In the genomic region with DNA sequence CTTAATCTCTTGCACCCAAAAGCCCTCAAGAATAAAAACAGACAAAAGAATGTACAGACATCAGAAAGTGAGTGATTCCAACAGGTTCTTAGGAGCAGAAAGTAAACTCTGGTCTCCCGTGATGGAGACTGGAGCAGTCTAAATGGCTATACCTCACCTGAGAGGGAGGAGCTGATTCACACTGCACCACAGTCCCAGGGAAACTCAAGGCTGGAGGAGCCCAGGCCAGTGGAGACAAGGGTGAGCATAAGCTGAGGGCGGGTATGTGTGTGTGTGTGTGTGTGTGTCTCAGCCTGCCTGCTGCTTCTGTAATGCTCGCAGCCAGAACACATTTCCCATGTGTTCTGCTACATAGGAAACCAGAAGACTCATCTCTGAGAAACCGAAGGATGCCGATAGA, we compare ENCODE assay signal across 17 mouse cellular contexts.
"Had no signal": no experiment of that assay in that cellular context is flagged by ENCODE, and none has a peak within 500 bp of the region (broad histone marks: within the 10 kb centered on the region; RNA-seq: fewer than 3 reads in every experiment).

No protein-coding gene starts in this region.

- ATAC-seq: liver, postnatal 0 days; lung, postnatal 0 days; midbrain, embryonic 13.5 days had no signal

- H3K4me2 ChIP-seq: liver, embryonic 15.5 days; lung, embryonic 15.5 days; midbrain, embryonic 11.5 days; midbrain, embryonic 13.5 days; neural tube, embryonic 12.5 days; stomach, embryonic 15.5 days had no signal

- DNase-seq: liver, postnatal 0 days; lung, adult 2 months; lung, postnatal 14 days; lung, postnatal 36 days; right cerebral cortex, postnatal 14 days; thymus, adult 2 months; thymus, postnatal 25 days; thymus, postnatal 4 days had no signal

- H3K4me1 ChIP-seq: liver, embryonic 15.5 days; lung, embryonic 15.5 days; midbrain, embryonic 13.5 days; neural tube, embryonic 12.5 days; stomach, embryonic 15.5 days had no signal

- H3K4me3 ChIP-seq: liver, embryonic 15.5 days; lung, embryonic 15.5 days; midbrain, embryonic 13.5 days; neural tube, embryonic 12.5 days; stomach, embryonic 15.5 days had no signal

- H3K9me3 ChIP-seq: liver, embryonic 15.5 days; lung, embryonic 15.5 days; midbrain, embryonic 13.5 days; neural tube, embryonic 12.5 days; stomach, embryonic 15.5 days had no signal

- H3K27ac ChIP-seq: liver, embryonic 15.5 days; lung, embryonic 15.5 days; macrophage; midbrain, embryonic 13.5 days; neural tube, embryonic 12.5 days; stomach, embryonic 15.5 days; stomach, postnatal 0 days had no signal

- H3K9ac ChIP-seq: liver, embryonic 15.5 days; liver, postnatal 0 days; lung, embryonic 15.5 days; midbrain, embryonic 13.5 days; neural tube, embryonic 12.5 days; stomach, embryonic 15.5 days had no signal

- H3K27me3 ChIP-seq: liver, embryonic 15.5 days; lung, embryonic 15.5 days; midbrain, embryonic 13.5 days; neural tube, embryonic 12.5 days; stomach, embryonic 15.5 days had no signal

- H3K36me3 ChIP-seq: liver, embryonic 15.5 days; lung, embryonic 15.5 days; midbrain, embryonic 13.5 days; neural tube, embryonic 12.5 days; stomach, embryonic 15.5 days had no signal
